Mouse (Mus musculus) CD4-positive, CD25-positive, alpha-beta regulatory T cell, adult 4 months (primary cell): Measurements from ENCODE around the gene Gm21983. TPM values are rescaled to one million over a fixed set of nuclear protein-coding genes. Genes with fewer than 3 reads are reported as not detected.

ENCODE experiments used
- ATAC-seq: one replicate; pipeline ENCODE4 v1.8.0; 2017
- polyA plus RNA-seq, 2 experiments: library from polyadenylated mRNA; unstranded; fragments of 100-300 nt; shearing (Covaris generic); gene quantifications; one replicate each; pipeline ENCODE4 v1.2.1; 2017

The Gm21983 gene
- polyA plus RNA-seq, 2 experiments from 2014 or later, result not detected

GRCm38 (mm10) chr7:27159256-27159655 is 21.6 kb downstream of the Gm21983 start:
- no peak for ATAC-seq

DNA sequence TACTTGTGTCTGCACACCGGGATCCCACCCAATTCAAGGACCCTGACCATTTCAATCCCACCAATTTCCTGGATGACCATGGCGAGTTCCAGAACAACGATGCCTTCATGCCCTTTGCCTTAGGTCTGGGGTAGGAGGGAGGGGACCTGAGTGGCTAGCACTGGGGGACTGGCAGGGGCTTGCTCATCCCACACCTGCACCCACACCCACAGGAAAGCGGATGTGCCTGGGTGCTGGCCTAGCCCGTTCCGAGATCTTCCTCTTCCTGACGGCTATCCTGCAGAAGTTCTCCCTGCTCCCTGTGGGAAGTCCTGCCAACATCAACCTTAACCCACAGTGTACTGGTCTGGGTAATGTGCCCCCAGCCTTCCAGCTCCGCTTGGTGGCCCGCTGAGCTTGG is 22.7 kb downstream of the Gm21983 start:
- no peak for ATAC-seq

DNA sequence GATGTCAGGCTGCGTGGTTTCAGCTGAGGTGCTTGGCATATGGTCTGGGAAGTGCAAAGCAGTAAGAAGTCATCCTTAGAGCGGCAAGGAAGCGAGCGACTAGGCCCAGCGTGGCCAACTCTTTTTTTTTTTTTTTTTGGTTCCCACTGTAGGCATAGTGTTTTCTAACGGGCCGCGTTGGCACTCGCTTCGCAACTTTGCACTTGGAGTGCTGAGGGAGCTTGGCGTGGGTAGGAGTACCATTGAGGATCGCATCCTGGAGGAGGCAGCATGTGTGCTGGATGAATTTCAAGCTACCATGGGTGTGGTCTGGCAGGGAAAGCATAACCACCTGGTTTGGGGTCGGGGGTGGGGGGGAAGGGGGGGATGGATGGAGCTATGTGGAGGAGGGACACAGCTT is 24.9 kb downstream of the Gm21983 start:
- no peak for ATAC-seq

- ATAC-seq, result no peak
These were observed 27.6 kb downstream of the Gm21983 start, which contains the start of gene Cyp2t4 for GRCm38 (mm10) chr7:27153205-27153764. Cyp2t4 (plus strand) TSS chr7:27153714.

- no peak for ATAC-seq
These were observed 44.4 kb downstream of the Gm21983 start for GRCm38 (mm10) chr7:27136410-27136996.

- no peak for ATAC-seq
These were observed 47.1 kb downstream of the Gm21983 start for GRCm38 (mm10) chr7:27133757-27134156.

DNA sequence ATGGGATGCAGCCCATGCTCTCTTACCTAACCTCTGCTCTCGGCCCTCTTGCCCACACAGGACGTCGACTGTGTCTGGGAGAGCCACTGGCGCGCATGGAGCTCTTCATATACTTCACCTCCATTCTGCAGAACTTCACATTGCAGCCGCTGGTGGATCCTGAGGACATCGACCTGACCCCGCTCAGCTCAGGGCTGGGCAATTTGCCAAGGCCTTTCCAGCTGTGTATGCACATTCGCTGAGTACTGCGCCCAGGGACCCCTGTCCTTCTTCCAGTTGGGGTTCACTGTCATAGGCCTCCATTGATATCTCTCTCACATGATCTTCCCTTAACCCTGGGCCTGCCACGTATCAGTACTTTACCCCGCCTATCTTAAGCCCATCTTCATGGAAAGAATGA is 47.7 kb downstream of the Gm21983 start:
- no peak for ATAC-seq

DNA sequence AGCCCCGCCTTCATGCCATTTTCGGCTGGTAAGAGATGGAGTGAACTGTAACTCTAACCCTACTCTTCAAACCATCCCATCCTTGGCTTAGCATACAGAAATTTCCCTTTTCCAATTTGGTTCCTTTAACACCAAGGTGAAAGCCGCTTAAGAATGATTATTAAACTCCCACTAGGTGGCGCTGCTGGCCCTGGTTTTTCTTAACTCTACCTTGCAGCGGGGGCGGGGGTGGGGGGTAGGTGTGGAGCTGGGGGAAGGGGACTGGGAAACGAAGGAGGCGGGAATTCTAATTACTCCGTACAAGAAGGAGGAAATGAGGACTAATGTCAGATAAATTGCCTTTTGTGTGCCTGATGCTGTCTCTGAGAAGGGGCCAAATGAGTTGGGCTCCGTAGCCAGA is 48.3 kb downstream of the Gm21983 start:
- no peak for ATAC-seq

DNA sequence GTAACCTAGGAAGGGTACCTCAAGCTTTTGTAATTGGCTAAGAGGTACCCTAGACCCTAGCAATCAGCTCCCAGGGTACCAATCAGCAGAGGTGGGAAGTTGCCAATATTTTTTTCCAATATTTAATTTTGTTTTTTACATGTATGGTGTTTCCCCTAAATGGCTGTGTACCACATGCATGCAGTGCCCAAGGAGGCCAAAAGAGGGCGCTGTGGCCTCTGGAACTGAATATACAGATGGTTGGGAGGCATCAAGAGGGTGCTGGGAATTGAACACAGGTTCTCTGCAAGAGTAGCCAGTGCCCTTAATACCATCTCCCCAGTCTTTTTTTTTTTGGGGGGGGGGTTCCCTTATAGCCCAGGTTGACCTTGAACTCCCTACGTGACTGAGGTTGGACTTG is 49.5 kb downstream of the Gm21983 start:
- no peak for ATAC-seq

DNA sequence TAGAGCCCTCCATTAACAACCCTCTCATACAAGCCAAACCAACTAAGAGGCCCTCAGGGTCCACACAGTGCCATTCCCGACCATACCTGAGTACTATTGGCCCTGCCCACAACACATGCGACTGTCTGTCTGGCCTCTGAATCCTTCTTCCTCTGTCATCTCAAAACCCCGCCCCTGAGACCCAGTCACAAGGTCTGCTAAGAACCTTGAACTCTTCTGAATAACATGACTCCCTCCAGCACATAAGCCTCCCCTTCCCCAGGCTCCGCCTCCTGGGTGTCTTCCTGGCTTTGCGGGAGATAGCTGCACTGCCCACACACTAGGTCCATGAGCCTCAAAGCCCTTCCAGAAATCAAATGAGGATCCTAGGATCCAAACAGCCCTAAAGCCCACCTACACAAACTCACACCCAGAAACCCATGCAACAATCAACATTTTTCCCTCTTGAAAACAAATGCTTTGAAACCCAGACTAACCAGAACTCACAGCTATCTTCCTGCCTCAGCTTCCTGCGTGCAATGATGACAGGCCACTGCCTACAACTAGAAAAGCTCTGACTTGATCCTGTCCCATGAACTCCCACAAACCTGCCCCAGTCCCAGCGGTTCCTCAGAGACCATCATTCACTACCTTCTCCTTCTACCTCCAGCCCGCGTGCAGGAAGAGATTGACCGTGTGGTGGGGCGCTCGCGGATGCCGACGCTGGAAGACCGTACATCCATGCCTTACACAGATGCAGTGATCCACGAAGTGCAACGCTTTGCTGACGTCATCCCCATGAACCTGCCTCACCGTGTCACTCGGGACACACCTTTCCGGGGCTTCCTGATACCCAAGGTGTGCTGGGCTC is 50.1 kb downstream of the Gm21983 start:
- no peak for ATAC-seq

DNA sequence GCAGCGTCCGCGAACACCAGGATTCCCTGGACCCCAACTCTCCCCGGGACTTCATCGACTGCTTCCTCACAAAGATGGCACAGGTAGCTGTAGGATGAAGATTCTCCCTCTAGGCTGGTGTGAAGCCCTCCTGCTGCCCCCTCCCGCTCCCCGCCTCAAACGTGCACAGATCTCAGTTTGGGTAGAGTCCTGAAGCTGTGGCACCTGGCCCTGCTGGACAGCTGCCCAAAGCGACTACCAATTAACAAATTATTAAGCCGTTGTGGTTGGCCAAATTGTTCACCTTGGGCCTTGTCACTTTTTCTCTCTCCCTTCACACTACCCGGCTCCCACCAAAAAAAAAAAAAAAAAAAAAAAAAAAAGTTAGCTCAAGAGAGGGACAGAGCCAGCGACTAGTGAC is 51.1 kb downstream of the Gm21983 start:
- no peak for ATAC-seq

- ATAC-seq, result no peak
These were observed 51.9 kb downstream of the Gm21983 start for GRCm38 (mm10) chr7:27128946-27129345.

DNA sequence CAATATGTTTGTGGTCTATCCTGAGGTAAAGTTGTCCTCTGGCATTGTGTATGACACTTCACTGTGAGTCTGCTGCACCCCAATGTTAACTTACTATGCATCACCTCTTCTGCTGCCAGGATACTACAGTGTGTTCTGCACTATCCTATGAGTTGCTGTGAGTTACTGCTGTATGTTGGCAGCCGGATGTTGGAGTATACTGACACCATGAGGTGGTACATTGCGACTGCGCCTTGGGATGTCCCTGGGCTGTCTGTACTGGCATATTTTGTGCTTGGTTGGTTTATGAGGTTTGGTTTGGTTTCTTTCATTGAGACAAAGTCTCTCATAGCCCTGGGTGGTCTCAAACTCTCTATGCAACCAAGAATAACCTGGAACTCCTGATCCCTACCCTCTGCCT is 52.7 kb downstream of the Gm21983 start:
- ATAC-seq, result no peak

- ATAC-seq, result no peak
These were observed 55.9 kb downstream of the Gm21983 start for GRCm38 (mm10) chr7:27124969-27125368.

DNA sequence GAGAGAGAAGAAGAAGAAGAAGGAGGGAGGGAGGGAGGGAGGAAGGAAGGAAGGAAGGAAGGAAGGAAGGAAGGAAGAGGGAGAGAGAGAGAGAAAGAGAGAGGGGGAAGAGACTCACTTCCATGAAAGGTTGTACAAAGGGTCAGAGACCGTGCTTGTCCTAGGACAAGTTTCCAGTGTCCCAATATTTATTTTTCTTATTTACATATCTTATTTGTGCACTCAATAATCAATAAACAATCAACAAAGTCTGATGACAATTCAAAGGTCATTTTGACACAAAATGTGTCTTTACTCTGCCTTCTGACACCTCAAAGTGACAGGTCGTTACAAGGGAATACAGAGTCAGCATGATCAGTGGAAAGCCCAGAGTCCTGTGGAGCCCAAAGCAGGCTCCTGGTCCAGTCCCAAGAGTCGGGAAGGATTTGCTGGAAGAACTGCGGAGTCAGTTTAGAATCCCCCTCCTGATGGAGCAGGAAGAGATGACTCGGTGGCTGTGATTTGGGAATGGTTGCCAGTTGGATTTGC is 56.5 kb downstream of the Gm21983 start:
- no peak for ATAC-seq

DNA sequence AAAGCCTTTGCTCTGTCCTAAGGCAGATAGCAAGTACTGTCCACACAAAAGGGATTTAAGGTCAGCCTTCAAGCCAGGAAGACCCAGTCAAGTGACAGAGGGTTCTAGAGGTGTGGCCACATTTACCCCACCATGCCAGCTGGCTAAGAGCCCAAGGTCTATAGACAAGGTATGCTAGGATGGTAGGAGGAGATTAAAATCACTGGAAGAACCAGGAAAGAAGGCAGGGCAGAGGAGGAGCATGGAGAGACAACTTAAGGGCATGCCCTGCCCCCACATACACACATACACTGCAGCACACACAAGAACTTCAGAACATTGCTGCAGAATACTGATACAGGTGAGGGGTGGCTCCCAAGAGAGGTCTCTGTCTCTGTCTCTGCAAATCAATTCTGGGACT is 61.2 kb downstream of the Gm21983 start, which contains the start of gene Cyp2f2:
TSS of gene Cyp2f2 (plus strand) at position 234 of the 400 bp plus-strand sequence.
- no peak for ATAC-seq

Other genes starting within 250 kb of the Gm21983 start
- gene Cyp2a22, start 241.7 kb downstream of the Gm21983 start, polyA plus RNA-seq, result not detected
- gene Cyp2a12, start 152.0 kb downstream of the Gm21983 start, polyA plus RNA-seq, result not detected
- gene Cyp2f2, start 61.2 kb downstream of the Gm21983 start, polyA plus RNA-seq, result not detected
- gene Cyp2t4, start 27.4 kb downstream of the Gm21983 start, polyA plus RNA-seq, result under 1 TPM in 1 of 2 experiments, not detected in 1; 0.78 TPM
- 10 to 100 TPM; 16.8 to 16.9 TPM for gene Egln2, start 14.3 kb downstream of the Gm21983 start, polyA plus RNA-seq
- 100 to 1,000 TPM; 118 to 144 TPM for gene Rab4b, start 2.2 kb downstream of the Gm21983 start, polyA plus RNA-seq
- gene Mia, start 71 bp upstream of the Gm21983 start, polyA plus RNA-seq, result under 1 TPM in 1 of 2 experiments, not detected in 1; 0.52 TPM
- gene BC024978, start 14.7 kb upstream of the Gm21983 start, polyA plus RNA-seq, result 1 to 10 TPM; 3.8 to 6.0 TPM
- gene Snrpa, start 15.2 kb upstream of the Gm21983 start, polyA plus RNA-seq, result 10 to 100 TPM; 60.9 to 76.3 TPM
- 1 to 10 TPM; 1.9 to 2.5 TPM for gene Itpkc, start 47.6 kb upstream of the Gm21983 start, polyA plus RNA-seq
- 10 to 100 TPM in 1 of 2 experiments, 1 to 10 TPM in 1; 8.7 to 10.8 TPM for gene Coq8b, start 51.9 kb upstream of the Gm21983 start, polyA plus RNA-seq
- under 1 TPM; 0.11 to 0.25 TPM for gene Numbl, start 77.3 kb upstream of the Gm21983 start, polyA plus RNA-seq
- gene Ltbp4, start 156.6 kb upstream of the Gm21983 start, polyA plus RNA-seq, result 1 to 10 TPM in 1 of 2 experiments, under 1 TPM in 1; 0.77 to 2.0 TPM
- gene Shkbp1, start 174.9 kb upstream of the Gm21983 start, polyA plus RNA-seq, result 10 to 100 TPM; 49.2 to 76.0 TPM
- not detected for gene Gm20479, start 176.3 kb upstream of the Gm21983 start, polyA plus RNA-seq